Mouse (Mus musculus) limb, embryonic 12.5 days (tissue): Measurements from ENCODE around the gene Ppp1ca. TPM values are rescaled to one million over a fixed set of nuclear protein-coding genes. Genes with fewer than 3 reads are reported as not detected.
A peak's percentile ranks its signal among the peaks of the same experiment; 100 is the strongest.

Experiments used
- ATAC-seq: fragments of 200-750 bp; cut with Nextera tagmentation; 2 replicates; pipeline ENCODE4 v1.8.0; 2017; ENCODE audit warnings: low read depth, moderate TSS enrichment; ENCODE audit not compliant: insufficient number of reproducible peaks, insufficient read depth, low FRiP score, low TSS enrichment
- H3K27ac ChIP-seq: fragments of 300-500 bp; sonication (generic); 2 replicates; pipeline ENCODE4 v1.5.1; 2016; ENCODE audit warnings: mild to moderate bottlenecking, moderate library complexity
- H3K27me3 ChIP-seq: fragments of 300-500 bp; sonication (generic); 2 replicates; pipeline ENCODE4 v1.6.1; 2016; ENCODE audit warnings: mild to moderate bottlenecking, moderate library complexity
- H3K36me3 ChIP-seq: fragments of 300-500 bp; sonication (generic); 2 replicates; pipeline ENCODE4 v1.6.1; 2016; ENCODE audit warnings: mild to moderate bottlenecking, moderate library complexity
- H3K4me1 ChIP-seq: fragments of 300-500 bp; sonication (generic); replicated peaks from 2 replicates; pipeline ENCODE4 v1.6.1; 2016
- H3K4me2 ChIP-seq: fragments of 300-500 bp; sonication (generic); 2 replicates; pipeline ENCODE4 v1.6.1; 2016; ENCODE audit warnings: mild to moderate bottlenecking, moderate library complexity
- H3K4me3 ChIP-seq: fragments of 300-500 bp; sonication (generic); replicated peaks from 2 replicates; pipeline ENCODE4 v1.5.1; 2016; ENCODE audit warnings: mild to moderate bottlenecking
- H3K9ac ChIP-seq: fragments of 300-500 bp; sonication (generic); replicated peaks from 2 replicates; pipeline ENCODE4 v1.6.1; 2016; ENCODE audit warnings: mild to moderate bottlenecking, moderate library complexity
- H3K9me3 ChIP-seq: fragments of 300-500 bp; sonication (generic); 2 replicates; pipeline ENCODE4 v1.6.1; 2016; ENCODE audit warnings: mild to moderate bottlenecking, moderate library complexity
- WGBS: fragments of 180-500 bp; shearing (Covaris S2); methylation state at CpG from one replicate; pipeline ENCODE4 v1.1.7; 2016; 5-methylcytosine and 5-hydroxymethylcytosine counted together
- polyA plus RNA-seq: library from polyadenylated mRNA; unstranded; fragments of >200 nt; fragmentation: Nextera tagmentation; extraction: Ambion mirVana; gene quantifications from 2 replicates; pipeline ENCODE4 v1.2.1, GENCODE M21; 2016

Ppp1ca gene
- polyA plus RNA-seq, 1 experiment from 2014 or later, result 845 TPM

DNA sequence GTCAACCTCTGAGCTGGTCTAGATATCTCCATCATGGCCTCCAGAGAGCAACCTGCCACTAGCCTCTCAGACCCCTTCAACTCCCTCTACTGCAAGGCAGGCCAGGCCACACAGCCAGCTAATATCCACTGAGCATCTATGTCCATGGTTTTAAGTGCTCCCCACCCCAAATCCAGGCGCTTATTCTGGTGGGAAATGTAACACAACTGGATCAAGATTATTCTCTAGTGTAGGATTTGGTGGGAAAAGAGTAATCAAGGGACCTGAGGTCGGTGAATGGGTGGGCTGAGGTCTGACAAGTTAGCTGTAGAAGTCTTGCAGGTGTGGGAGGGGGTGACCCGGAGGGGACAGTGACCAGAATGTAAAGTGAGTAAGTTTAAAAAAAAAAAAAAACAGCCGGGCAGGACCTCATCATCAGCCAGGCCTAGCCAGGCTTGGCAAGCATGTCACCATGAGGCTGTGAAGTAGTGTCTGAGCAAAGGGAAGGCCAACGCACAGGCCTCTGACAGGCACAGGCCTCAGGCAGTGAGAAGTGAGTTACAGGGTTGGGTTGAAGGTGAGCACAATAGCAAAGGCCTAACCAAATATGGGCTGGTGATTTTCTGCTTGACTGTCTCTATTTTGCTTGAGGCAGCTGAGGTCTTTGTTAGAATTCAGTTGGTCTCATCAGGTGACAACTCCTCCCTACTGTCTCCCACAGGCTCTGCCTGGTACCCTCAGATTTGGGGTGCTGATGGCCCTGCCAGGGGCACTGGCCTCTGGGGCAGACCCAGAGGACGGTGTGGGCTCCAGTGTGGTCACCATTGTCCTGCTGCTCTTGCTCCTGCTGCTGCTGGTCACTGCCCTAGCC lies 36.4 kb upstream of the Ppp1ca start:
- H3K36me3 ChIP-seq, result peaks cover 86% of the 10 kb centered on the region
- no peaks in the 10 kb centered on the region for H3K27me3 ChIP-seq
- H3K4me3 ChIP-seq, result no peak overlapping the region
- ATAC-seq, result no peak
- no peak overlapping the region for H3K27ac ChIP-seq
- WGBS, result 85% methylated on average over 6 of the region's 6 CpGs
- H3K4me1 ChIP-seq, result no peaks in the 10 kb centered on the region
- peak overlapping the region; percentile 42; the same call in 1 of the 2 replicates for H3K9ac ChIP-seq
- H3K4me2 ChIP-seq, result no peak overlapping the region
- H3K9me3 ChIP-seq, result no peaks in the 10 kb centered on the region

DNA sequence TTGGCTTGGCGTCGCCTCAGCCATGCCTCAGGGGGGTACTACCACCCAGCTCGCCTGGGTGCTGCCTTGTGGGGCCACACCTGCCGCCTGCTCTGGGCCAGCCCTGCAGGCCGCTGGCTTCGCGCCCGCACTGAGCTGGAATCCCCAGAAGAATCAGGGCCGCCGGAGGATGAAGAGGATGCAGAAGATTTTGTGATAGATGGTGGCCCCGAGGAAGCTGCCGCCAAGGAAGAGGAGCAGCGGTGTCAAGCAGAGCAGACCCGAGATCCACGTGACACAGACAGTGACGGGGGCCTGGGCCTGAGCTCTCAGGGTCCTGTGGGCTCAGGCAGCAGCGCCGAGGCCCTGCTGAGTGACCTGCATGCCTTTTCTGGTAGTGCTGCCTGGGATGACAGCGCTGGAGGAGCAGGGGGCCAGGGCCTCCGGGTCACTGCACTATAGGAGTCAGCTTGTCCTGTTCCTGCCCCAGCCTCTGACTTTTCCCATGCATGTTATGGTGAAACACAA lies 35.7 kb upstream of the Ppp1ca start:
- Histone ChIP-seq H3K4me2 (no peak overlapping the region), H3K36me3 (peaks cover 85% of the 10 kb centered on the region), H3K4me3 (no peak overlapping the region), H3K27me3 (no peaks in the 10 kb centered on the region), H3K4me1 (no peaks in the 10 kb centered on the region), H3K9me3 (no peaks in the 10 kb centered on the region), H3K27ac (no peak overlapping the region), H3K9ac (0 out of 2 replicates have a peak overlapping the region, but pooled peaks have one; percentile 27)
- no peak for ATAC-seq
- 78% methylated on average over 20 of the region's 20 CpGs for WGBS

DNA sequence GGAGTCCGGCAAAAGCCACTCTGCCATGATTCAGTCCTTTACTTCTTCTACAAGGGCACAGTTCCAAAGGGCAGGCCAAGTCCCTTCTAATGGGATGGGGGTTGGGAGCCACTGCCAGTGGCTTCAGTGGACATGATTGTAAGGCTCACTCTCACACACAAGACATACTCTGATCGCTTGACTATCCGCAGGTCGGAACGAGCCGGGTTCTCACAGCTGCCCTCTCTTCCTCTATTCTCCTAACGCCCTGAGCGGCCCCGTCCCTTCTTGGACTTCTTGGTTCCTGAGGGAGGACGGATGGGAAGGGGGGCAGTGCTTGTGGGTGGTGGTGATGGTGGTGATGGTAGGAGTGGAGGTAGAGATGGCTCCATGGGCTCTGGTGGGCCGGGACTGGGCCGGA lies 35.1 kb upstream of the Ppp1ca start:
- Histone ChIP-seq H3K36me3 (peaks cover 85% of the 10 kb centered on the region), H3K4me3 (no peak overlapping the region), H3K27ac (no peak overlapping the region), H3K4me2 (no peak overlapping the region), H3K4me1 (no peaks in the 10 kb centered on the region), H3K9ac (no peak overlapping the region), H3K27me3 (no peaks in the 10 kb centered on the region), H3K9me3 (no peaks in the 10 kb centered on the region)
- 91% methylated on average over 12 of the region's 12 CpGs for WGBS
- no peak for ATAC-seq

DNA sequence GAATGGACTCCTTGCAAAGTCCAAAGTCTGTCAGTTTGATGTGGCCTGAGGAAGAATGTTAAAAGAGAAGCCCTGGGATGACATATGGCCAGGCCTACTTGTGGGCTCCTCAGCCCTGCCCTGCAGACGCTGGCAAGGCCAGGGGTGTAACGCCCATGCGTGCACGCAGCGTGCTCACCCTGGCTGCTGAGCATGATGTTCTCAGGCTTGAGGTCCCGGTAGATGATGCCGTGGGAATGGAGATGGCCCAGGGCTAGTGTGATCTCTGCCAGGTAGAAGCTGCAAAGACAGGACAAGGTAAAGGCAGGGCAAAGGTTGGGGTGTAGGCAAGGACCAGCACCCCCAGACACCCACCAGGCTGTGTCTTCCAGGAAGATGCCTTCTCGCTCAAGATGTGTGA lies 32.8 kb upstream of the Ppp1ca start:
- 94% methylated on average over 8 of the region's 8 CpGs for WGBS
- Histone ChIP-seq H3K4me1 (peaks cover 7% of the 10 kb centered on the region), H3K27me3 (no peaks in the 10 kb centered on the region), H3K36me3 (peaks cover 67% of the 10 kb centered on the region), H3K4me2 (no peak overlapping the region), H3K27ac (no peak overlapping the region), H3K9ac (no peak overlapping the region), H3K9me3 (no peaks in the 10 kb centered on the region), H3K4me3 (no peak overlapping the region)
- no peak for ATAC-seq

DNA sequence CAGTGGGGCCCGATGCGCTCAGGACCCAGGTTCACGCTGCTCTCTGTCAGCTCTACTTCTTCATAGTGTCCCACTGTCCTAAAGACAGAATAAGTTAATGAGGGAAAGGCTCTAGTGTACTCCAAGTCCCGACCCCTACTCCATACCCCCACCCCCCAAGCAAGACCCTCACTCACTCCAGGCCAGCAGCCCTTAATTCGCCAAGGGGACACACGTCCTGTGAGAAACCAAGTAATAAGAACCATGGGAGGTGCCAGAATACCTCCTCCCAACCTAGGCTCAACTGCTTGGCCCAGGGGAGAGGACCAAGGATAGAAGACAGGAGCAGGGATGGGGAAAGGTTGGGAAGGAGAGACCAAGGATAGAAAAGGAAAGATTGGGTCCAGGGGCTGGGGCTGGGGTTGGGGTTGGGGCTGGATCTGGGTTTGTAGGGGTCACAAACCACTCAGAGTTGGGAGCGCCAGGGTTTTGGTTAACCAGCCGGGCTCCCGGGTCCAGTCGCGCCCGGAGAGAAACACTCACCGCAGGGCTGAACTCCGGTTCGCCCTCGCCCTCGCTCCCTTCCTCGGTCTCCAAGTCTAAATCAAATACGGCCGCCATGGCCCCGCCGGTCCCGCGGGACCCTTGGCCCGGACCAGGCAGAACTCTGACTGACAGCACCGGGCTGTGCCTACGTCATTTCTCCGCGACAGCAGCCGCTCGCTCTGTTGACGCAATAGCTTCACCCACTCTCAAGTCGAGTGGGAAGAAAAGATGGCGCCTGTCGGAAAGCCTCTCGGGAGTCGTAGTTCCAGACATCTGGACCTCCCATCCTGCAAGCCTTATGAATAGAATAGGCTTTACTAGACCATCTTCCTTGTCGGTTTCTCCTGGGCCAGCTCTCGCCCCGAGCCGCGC lies 29.0 kb upstream of the Ppp1ca start, which contains the start of gene Rps6kb2:
Gene Rps6kb2, minus strand, starts transcription at position 709 of the 897 bp plus-strand sequence.
- Histone ChIP-seq H3K9me3 (no peaks in the 10 kb centered on the region), H3K4me2 (peak within 1 kb of the TSS; percentile 93), H3K9ac (peak within 1 kb of the TSS; percentile 81), H3K4me1 (peaks cover 7% of the 10 kb centered on the region), H3K36me3 (peaks cover 38% of the 10 kb centered on the region), H3K27ac (peak within 1 kb of the TSS; percentile 74), H3K27me3 (no peaks in the 10 kb centered on the region), H3K4me3 (peak within 1 kb of the TSS; percentile 69)
- 6% methylated on average over 42 of the region's 42 CpGs for WGBS
- peak; percentile 75 for ATAC-seq

DNA sequence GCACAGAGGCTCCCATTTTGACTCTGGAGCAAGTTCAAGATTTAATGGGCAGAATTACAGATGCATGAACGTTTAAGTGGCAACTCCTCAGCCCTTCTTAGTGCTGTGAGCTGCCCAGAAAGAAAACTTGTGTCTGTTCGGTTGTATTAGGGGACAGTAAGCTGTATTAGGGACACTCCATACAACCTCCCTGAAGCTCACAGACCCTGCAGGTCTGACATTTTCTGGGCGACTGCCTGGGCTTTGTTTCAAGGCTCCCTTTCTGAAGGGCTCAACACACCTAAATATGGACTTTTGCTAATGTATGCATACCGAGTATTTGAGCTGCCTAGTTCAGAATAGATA lies 28.4 kb upstream of the Ppp1ca start:
- Histone ChIP-seq H3K27me3 (no peaks in the 10 kb centered on the region), H3K9me3 (no peaks in the 10 kb centered on the region), H3K4me2 (peak overlapping the region; percentile 93), H3K27ac (peak overlapping the region; percentile 74), H3K36me3 (peaks cover 31% of the 10 kb centered on the region), H3K4me1 (peaks cover 7% of the 10 kb centered on the region), H3K9ac (peak overlapping the region; percentile 52), H3K4me3 (peak overlapping the region; percentile 69)
- peak; percentile 18; the same call in 1 of the 2 replicates for ATAC-seq
- 40% methylated on average over 4 of the region's 4 CpGs for WGBS

DNA sequence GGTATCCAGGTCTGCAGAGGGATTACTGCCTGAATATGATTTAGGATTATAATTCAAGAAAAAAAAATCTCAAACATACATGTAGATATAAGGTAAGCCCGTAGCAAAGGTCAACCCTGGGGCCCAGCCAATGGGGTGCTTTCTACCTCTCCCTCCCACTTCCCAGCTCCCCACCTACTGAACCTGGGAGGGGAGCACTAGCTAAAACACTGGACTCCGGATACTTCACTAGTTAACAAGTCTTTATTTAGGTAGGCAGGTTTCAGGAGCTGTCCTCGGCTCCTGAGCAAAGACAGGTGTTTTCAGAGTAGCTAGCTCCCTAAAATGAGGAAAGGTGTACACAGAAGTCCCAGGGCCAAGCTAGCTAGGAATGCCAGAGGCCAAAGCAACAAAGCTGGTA lies 27.8 kb upstream of the Ppp1ca start:
- Histone ChIP-seq H3K27ac (no peak overlapping the region), H3K27me3 (no peaks in the 10 kb centered on the region), H3K9me3 (no peaks in the 10 kb centered on the region), H3K4me2 (no peak overlapping the region), H3K36me3 (peaks cover 25% of the 10 kb centered on the region), H3K9ac (no peak overlapping the region), H3K4me1 (peaks cover 7% of the 10 kb centered on the region), H3K4me3 (no peak overlapping the region)
- ATAC-seq, result no peak
- WGBS, result 77% methylated on average over 3 of the region's 3 CpGs

DNA sequence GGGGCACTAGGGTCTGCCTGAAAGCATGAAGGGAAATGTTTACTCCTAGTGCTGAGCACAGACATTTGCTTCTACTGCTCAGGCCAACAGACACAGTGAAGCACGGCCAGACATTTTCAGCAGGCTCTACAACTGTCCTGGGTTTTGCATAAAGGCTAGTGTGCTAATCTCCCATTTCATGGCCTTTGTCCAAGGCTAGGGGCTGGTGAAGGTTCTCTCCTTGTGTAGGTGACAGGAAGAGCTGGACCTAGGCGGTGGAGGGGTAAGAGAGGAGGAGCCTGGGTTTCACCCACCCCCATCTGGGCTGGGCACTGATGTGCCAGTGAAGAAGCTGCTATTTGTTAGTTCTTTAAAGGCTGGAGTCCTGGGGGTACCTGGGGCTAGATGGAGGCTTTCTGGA lies 27.1 kb upstream of the Ppp1ca start:
- H3K27ac ChIP-seq, result no peak overlapping the region
- ATAC-seq, result no peak
- H3K4me2 ChIP-seq, result no peak overlapping the region

DNA sequence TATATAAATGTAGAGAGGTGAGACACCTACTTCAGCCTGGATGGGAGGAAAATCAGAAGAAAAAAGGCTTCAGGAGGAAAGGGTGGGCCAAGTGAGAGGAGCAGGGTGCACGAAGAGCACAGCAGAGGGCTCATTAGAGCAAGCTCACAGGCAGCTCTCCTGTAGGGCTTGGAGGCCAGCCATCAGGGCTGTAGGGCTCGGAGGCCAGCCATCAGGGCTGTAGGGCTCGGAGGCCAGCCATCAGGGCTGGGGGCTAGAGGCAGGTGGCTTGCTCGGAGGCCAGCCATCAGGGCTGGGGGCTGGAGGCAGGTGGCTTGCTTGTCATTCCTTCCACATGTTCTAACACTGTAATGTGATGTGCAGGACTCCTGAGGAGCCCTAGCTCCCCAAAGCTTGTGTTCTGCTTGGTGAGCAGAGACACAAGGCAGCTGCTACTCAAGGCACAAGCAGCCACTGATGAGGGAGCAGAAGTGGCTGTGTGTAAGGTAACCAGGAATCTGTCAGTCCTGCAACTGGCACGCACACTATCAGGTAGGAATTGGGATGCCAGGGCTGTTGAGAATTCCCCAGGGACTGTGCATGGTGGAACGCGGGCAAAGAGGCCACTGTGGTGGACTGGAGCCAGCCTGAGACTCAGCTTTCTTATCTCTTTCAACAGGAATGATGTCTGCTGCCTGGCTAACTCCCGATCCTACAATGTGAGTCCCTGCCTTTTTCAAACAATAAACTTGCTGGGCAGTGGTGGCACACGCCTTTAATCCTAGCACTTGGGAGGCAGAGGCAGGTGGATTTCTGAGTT lies 25.0 kb upstream of the Ppp1ca start:
- ATAC-seq, result no peak
- Histone ChIP-seq H3K9me3 (no peaks in the 10 kb centered on the region), H3K27me3 (no peaks in the 10 kb centered on the region), H3K27ac (no peak overlapping the region), H3K4me1 (peaks cover 22% of the 10 kb centered on the region), H3K36me3 (no peaks in the 10 kb centered on the region; the same call in 1 of the 2 replicates), H3K4me2 (no peak overlapping the region), H3K9ac (no peak overlapping the region), H3K4me3 (no peak overlapping the region)
- WGBS, result 75% methylated on average over 9 of the region's 9 CpGs

More for the DNA sequence above, 27.1 kb upstream of the Ppp1ca start:
- H3K27me3 ChIP-seq, result no peaks in the 10 kb centered on the region
- H3K4me3 ChIP-seq, result no peak overlapping the region
- peaks cover 19% of the 10 kb centered on the region for H3K36me3 ChIP-seq
- H3K9me3 ChIP-seq, result no peaks in the 10 kb centered on the region
- H3K4me1 ChIP-seq, result peaks cover 7% of the 10 kb centered on the region
- H3K9ac ChIP-seq, result no peak overlapping the region
- WGBS, result 79% methylated on average over 2 of the region's 2 CpGs

DNA sequence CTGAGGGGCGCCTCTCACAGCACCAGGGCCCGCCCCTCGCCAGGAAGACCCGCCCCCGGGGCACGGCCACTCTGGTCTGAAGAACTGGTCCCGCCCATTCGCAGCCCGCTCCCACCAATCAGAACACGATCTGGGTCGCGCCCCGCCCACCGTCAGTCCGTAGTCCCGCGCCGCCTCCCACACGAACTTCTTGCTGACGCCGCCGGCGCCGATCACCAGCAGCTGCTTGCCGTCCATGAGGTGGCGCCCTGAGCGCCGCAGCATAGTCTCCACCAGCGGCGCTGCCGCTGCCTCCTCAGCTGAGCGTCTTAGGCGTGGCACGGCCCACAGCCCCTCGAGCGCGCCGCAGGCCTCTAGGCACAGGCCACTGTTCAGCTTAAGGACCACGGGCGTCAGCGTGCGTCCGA lies 22.5 kb upstream of the Ppp1ca start:
- H3K27ac ChIP-seq, result peak overlapping the region; percentile 88
- H3K9me3 ChIP-seq, result no peaks in the 10 kb centered on the region
- ATAC-seq, result peak; percentile 90
- H3K4me2 ChIP-seq, result peak overlapping the region; percentile 83
- no peaks in the 10 kb centered on the region for H3K36me3 ChIP-seq
- peak overlapping the region; percentile 46 for H3K4me3 ChIP-seq
- H3K9ac ChIP-seq, result peak overlapping the region; percentile 77
- peaks cover 16% of the 10 kb centered on the region for H3K4me1 ChIP-seq
- no peaks in the 10 kb centered on the region for H3K27me3 ChIP-seq
- WGBS, result under 1% methylated on average over 43 of the region's 43 CpGs
